Mouse (Mus musculus) liver, embryonic 16.5 days (tissue): ENCODE measurements around the gene Selenoi. TPM values are rescaled to one million over a fixed set of nuclear protein-coding genes. Genes with fewer than 3 reads are reported as not detected.
A peak's percentile ranks its signal among the peaks of the same experiment; 100 is the strongest.

Source experiments
- ATAC-seq: fragments of 200-750 bp; cut with Nextera tagmentation; 2 replicates; pipeline ENCODE4 v1.8.0; 2017; ENCODE audit warnings: low read depth, mild to moderate bottlenecking, moderate number of reproducible peaks, moderate library complexity
- H3K27ac ChIP-seq: fragments of 300-500 bp; sonication (generic); 2 replicates; pipeline ENCODE4 v1.5.1; 2014; ENCODE audit warnings: mild to moderate bottlenecking, low read length
- H3K27me3 ChIP-seq: fragments of 300-500 bp; sonication (generic); 2 replicates; pipeline ENCODE4 v1.6.1; 2014; ENCODE audit warnings: low read depth, low read length, mixed read lengths; ENCODE audit not compliant: control insufficient read depth, insufficient read depth
- H3K36me3 ChIP-seq: fragments of 300-500 bp; sonication (generic); 2 replicates; pipeline ENCODE4 v1.6.1; 2014; ENCODE audit warnings: mild to moderate bottlenecking; ENCODE audit not compliant: control insufficient read depth, insufficient read depth
- H3K4me1 ChIP-seq: fragments of 300-500 bp; sonication (generic); 2 replicates; pipeline ENCODE4 v1.6.1; 2014; ENCODE audit warnings: low read depth, low read length, mixed read lengths; ENCODE audit not compliant: control insufficient read depth
- H3K4me2 ChIP-seq: fragments of 300-500 bp; sonication (generic); 2 replicates; pipeline ENCODE4 v1.6.1; 2014; ENCODE audit warnings: low read depth, low read length, mixed read lengths
- H3K4me3 ChIP-seq: fragments of 300-500 bp; sonication (generic); 2 replicates; pipeline ENCODE4 v1.5.1; 2014; ENCODE audit warnings: low read depth, mild to moderate bottlenecking, low read length
- H3K9ac ChIP-seq: fragments of 300-500 bp; sonication (generic); 2 replicates; pipeline ENCODE4 v1.6.1; 2014; ENCODE audit warnings: low read depth, low read length
- H3K9me3 ChIP-seq: fragments of 300-500 bp; sonication (generic); replicated peaks from 2 replicates; pipeline ENCODE4 v1.6.1; 2016; ENCODE audit warnings: low read length; ENCODE audit not compliant: control insufficient read depth
- WGBS: fragments of 180-500 bp; shearing (Covaris S2); extraction: QIAGEN DNeasy Blood & Tissue Kit; methylation state at CpG from one replicate; pipeline ENCODE4 v1.1.7; 2014; ENCODE audit not compliant: insufficient replicate concordance; 5-methylcytosine and 5-hydroxymethylcytosine counted together
- polyA plus RNA-seq: library from polyadenylated mRNA; unstranded; fragments of >200 nt; fragmentation: Nextera tagmentation; extraction: Ambion mirVana; gene quantifications from 2 replicates; pipeline ENCODE4 v1.2.1, GENCODE M21; 2015

The Selenoi gene
- polyA plus RNA-seq, 1 experiment from 2014 or later = 12.5 TPM

DNA sequence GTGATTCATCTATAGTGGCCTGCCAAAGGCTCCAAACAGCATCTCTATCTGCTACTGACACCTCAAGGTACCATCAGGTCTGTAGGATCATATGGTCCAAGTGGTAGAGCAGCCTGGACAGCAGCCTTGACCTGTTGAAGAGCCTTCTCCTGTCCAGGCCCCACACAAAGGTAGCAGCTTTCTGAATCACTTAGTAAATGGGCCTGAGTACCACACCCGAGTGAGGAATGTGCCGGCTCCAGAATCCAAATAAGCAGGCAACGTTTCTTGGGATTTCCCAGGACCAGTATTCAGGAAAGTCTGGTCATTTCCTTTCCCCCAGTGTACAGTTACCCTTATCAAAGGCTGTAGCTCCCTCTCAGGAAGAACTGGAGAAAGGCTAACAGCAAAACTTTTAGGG, 46.6 kb downstream of the Selenoi start:
- Histone ChIP-seq H3K4me2 (no peak overlapping the region), H3K27me3 (peaks cover 11% of the 10 kb centered on the region), H3K9me3 (no peaks in the 10 kb centered on the region), H3K4me1 (peaks cover 2% of the 10 kb centered on the region; the same call in 1 of the 2 replicates), H3K27ac (no peak overlapping the region), H3K36me3 (no peaks in the 10 kb centered on the region), H3K4me3 (no peak overlapping the region), H3K9ac (no peak overlapping the region)
- WGBS = 42% methylated on average over 3 of the region's 3 CpGs
- ATAC-seq = no peak

DNA sequence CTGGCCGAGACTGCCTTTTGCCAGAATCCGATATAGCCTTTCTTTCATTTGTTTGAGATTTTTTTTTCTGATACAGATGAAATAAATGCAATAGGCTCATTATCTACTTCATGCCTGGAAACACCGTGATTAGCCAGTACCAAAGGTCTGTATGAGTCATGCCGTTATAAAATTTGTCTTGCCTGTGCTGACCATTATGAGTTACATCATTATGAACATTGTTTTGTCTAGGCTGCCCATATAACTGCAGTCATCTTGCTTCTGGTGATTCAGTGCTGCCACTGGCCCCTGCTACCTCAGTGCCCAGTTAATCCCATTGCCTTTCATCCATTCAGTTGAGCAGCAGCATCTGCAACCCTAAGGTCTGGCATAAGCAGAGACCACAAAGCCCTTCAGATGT, 47.1 kb downstream of the Selenoi start:
- H3K36me3 ChIP-seq = no peaks in the 10 kb centered on the region
- H3K27ac ChIP-seq = no peak overlapping the region
- H3K27me3 ChIP-seq = peaks cover 11% of the 10 kb centered on the region
- no peak overlapping the region for H3K4me3 ChIP-seq
- WGBS = 61% methylated on average over 4 of the region's 4 CpGs
- ATAC-seq = no peak
- no peak overlapping the region for H3K4me2 ChIP-seq
- H3K9me3 ChIP-seq = no peaks in the 10 kb centered on the region
- H3K9ac ChIP-seq = no peak overlapping the region
- H3K4me1 ChIP-seq = peaks cover 2% of the 10 kb centered on the region; the same call in 1 of the 2 replicates

DNA sequence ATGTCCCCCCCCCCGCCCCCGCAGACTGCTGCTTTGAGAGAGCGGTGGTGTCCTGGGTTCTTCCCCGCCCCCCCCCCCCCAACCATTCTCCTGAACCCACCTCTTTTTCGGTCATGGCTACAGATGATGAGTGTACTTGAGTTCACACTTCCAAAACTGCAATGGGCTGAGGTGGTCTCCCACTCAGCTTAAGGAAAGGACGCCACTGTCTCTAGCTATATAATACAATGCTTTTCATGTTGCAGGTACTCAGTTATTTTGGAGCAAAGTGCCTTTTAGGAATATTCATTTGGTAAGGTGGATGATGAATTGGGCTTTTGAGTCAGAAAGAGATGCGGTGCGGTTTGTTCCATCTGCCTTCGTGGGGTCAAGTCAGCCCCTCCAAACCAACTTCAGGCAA, 48.5 kb downstream of the Selenoi start:
- H3K4me3 ChIP-seq = no peak overlapping the region
- WGBS = 33% methylated on average over 9 of the region's 9 CpGs

DNA sequence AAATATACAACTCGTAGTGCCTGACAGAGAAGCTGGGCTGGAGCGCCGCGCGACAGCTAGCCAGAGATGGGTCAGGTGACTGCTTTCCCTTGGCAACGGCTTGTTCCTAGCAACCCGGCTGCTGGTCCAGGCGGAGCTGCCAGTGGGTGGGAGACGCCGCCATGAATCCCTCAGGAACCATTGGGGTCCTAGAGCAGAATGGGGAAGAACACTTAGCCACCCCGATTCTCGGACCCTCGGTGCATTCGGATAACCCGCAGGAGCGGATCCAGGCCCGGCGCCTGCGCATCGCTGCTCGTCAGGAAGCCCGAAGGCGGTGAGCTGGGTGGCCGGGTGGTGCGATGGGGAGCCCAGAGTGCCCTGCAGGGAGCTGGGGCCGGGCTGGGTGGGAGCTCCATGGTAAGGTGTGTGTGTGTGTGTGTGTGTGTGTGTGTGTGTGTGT, 48.9 kb downstream of the Selenoi start, which contains the start of gene Drc1:
Gene Drc1, plus strand, starts transcription at position 98 of the 442 bp plus-strand sequence.
- H3K4me2 ChIP-seq = 0 out of 2 replicates have a peak within 1 kb of the TSS, but pooled peaks have one; percentile 38
- 0 out of 2 replicates have a peak within 1 kb of the TSS, but pooled peaks have one; percentile 11 for H3K4me3 ChIP-seq
- H3K9me3 ChIP-seq = no peaks in the 10 kb centered on the region; the same call in 1 of the 2 replicates
- H3K4me1 ChIP-seq = peaks cover 2% of the 10 kb centered on the region; the same call in 1 of the 2 replicates
- H3K27me3 ChIP-seq = peaks cover 11% of the 10 kb centered on the region
- H3K27ac ChIP-seq = no peak within 1 kb of the TSS
- H3K9ac ChIP-seq = no peak within 1 kb of the TSS
- no peak for ATAC-seq
- WGBS = 4% methylated on average over 26 of the region's 26 CpGs
- no peaks in the 10 kb centered on the region for H3K36me3 ChIP-seq

More for the DNA sequence above, 48.5 kb downstream of the Selenoi start:
- H3K4me2 ChIP-seq = no peak overlapping the region
- H3K9me3 ChIP-seq = no peaks in the 10 kb centered on the region; the same call in 1 of the 2 replicates
- peaks cover 2% of the 10 kb centered on the region; the same call in 1 of the 2 replicates for H3K4me1 ChIP-seq
- ATAC-seq = no peak
- H3K9ac ChIP-seq = no peak overlapping the region
- no peaks in the 10 kb centered on the region for H3K36me3 ChIP-seq
- H3K27ac ChIP-seq = no peak overlapping the region
- peaks cover 11% of the 10 kb centered on the region for H3K27me3 ChIP-seq

DNA sequence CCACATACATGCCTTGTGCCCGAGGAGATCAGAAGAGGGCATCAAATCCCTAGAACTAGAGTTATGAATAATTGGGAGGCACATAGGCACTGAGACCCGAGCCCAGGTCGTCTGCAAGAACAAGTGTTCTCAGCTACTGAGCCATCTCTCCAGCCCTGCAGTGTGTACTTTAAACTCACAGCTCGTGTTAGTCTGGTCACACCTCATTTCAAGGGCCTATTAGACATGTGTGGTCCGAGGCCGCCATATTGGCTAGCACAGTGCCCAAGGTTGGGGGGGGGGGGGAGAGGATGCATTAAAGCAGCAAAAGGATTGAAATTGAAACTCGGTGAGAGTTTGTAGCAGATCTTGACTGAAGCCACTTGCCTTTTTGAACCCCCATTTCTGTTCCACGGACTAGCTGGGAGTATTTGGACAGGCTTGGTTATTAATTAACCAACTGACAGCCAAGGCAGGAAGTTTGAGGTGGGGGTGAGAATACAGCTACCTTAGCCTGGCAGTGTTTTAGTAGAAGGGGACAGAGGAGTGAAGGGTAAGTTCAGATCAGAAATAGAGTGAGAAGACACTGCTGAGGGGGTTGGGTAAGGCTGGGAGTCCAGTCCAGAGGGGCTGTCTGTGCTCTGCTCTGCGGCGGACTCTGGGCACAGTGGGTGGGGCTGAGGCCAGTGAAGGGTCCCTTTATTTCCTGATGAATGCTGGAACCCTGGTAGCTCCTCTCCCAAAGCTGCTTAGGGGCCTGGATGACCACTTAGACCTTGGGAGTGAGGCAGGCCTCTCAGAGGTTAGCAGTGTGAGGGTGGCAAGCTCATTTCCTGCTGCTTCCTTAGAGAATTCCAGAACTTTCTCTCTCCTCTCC, 53.8 kb downstream of the Selenoi start:
- Histone ChIP-seq H3K4me3 (no peak overlapping the region), H3K9ac (no peak overlapping the region), H3K4me2 (peak overlapping the region; percentile 14; the same call in 1 of the 2 replicates), H3K9me3 (no peaks in the 10 kb centered on the region; the same call in 1 of the 2 replicates), H3K4me1 (peaks cover 16% of the 10 kb centered on the region), H3K27me3 (peaks cover 10% of the 10 kb centered on the region), H3K27ac (peak overlapping the region; percentile 77), H3K36me3 (no peaks in the 10 kb centered on the region)
- 58% methylated on average over 10 of the region's 10 CpGs for WGBS
- ATAC-seq = peak; percentile 75

DNA sequence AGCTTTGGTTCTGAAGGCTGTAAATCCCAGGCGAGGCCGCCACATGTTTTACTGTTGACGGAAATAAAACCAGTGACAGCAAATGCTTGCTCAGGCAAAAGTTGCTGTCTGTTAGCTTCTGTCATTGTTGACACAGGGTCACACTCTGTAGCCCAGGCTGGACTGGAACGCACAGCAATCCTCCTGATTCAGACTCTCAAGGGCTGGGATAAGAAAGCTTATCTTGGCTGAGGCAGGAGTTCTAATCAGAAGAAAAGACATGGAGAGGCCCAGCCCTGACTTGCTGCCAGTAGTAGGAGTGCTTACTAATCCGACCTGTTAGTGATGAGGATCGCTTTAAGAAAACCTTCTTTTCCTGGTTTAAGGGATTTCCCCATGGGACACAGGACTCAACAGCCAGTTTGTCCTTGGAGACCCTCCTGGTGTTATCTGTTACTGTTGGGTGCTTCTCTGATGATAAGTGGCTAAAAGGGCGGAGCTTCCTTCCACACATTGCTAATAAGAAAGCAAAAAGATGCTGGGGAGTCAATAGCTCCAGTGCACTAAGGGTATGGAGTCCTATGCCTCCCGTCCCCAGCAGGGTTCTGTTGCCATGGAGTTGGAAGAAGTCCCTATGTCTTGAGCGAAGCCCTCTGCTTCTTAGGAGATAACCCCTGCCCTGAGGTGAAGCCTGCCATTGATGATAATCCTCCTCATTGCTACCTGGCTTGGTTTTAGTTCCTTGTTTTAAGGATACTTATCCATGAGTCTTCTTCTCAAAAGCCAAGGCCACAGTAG, 54.9 kb downstream of the Selenoi start:
- H3K4me2 ChIP-seq = peak overlapping the region; percentile 18; the same call in 1 of the 2 replicates
- H3K9ac ChIP-seq = no peak overlapping the region
- WGBS = 42% methylated on average over 9 of the region's 9 CpGs
- H3K27me3 ChIP-seq = peaks cover under 1% of the 10 kb centered on the region
- no peaks in the 10 kb centered on the region; the same call in 1 of the 2 replicates for H3K9me3 ChIP-seq
- H3K27ac ChIP-seq = peak overlapping the region; percentile 67
- peaks cover 14% of the 10 kb centered on the region for H3K4me1 ChIP-seq
- H3K36me3 ChIP-seq = no peaks in the 10 kb centered on the region
- H3K4me3 ChIP-seq = no peak overlapping the region
- ATAC-seq = peak; percentile 84

Other genes with a start within 250 kb of the Selenoi start
- 0.37 and 0.41 TPM in 2 replicates for gene Il6, start 219.5 kb upstream of the Selenoi start, polyA plus RNA-seq
- gene Tyms, start 159.0 kb upstream of the Selenoi start, polyA plus RNA-seq = 174 and 200 TPM in 2 replicates
- gene Garem2, start 127.4 kb upstream of the Selenoi start, polyA plus RNA-seq = 0.02 TPM in 1 of 2 replicates, not detected in the other
- gene 3110082J24Rik, start 126.5 kb upstream of the Selenoi start, polyA plus RNA-seq = not detected in 2 replicates
- 106 and 118 TPM in 2 replicates for gene Hadha, start 77.4 kb upstream of the Selenoi start, polyA plus RNA-seq
- gene Hadhb, start 77.3 kb upstream of the Selenoi start, polyA plus RNA-seq = 163 and 169 TPM in 2 replicates
- 0.02 TPM in 1 of 2 replicates, not detected in the other for gene Adgrf3, start 26.9 kb upstream of the Selenoi start, polyA plus RNA-seq
- 1.8 and 2.0 TPM in 2 replicates for gene Drc1, start 48.8 kb downstream of the Selenoi start, polyA plus RNA-seq
- gene Otof, start 229.4 kb downstream of the Selenoi start, polyA plus RNA-seq = not detected in 2 replicates
- not detected in 2 replicates for gene 1700001C02Rik, start 233.5 kb downstream of the Selenoi start, polyA plus RNA-seq